Mouse (Mus musculus): ENCODE results near the gene Gria2. TPM values are rescaled to one million over a fixed set of nuclear protein-coding genes. Genes with fewer than 3 reads are reported as not detected.

Gene Gria2
- polyA plus RNA-seq, 2 experiments = 0.03 TPM; not detected in 1

GRCm38 (mm10) chr3:80797935-80798334, 4.7 kb downstream of the Gria2 start:
- no peak overlapping the region for H3K9ac ChIP-seq (replicated peaks)
- H3K9me3 ChIP-seq (ENCODE audit: control insufficient read depth, low read length) = no peaks in the 10 kb centered on the region
- no peaks in the 10 kb centered on the region for H3K4me1 ChIP-seq (replicated peaks; ENCODE audit: control insufficient read depth in 2 of 2, insufficient read depth in 2 of 2, low read length in 1 of 2)
- TF ChIP-seq EP300 (IDR thresholded peaks at IDR 0.05; ENCODE audit: low read depth) = no peak
- no peak for TF ChIP-seq CTCF (IDR thresholded peaks at IDR 0.05; ENCODE audit: low read depth)
- ATAC-seq (ENCODE audit: insufficient read depth) = no peak
- no peak for DNase-seq (ENCODE audit: low read depth in 3 of 3, low spot score in 3 of 3)
- peaks cover 10% of the 10 kb centered on the region for H3K27me3 ChIP-seq (ENCODE audit: control insufficient read depth, insufficient read depth, low read length)
- H3K27ac ChIP-seq = no peak overlapping the region
- no peak overlapping the region for H3K4me2 ChIP-seq (ENCODE audit: low read depth)
- no peaks in the 10 kb centered on the region for H3K36me3 ChIP-seq (replicated peaks; ENCODE audit: control insufficient read depth, insufficient read depth, low read depth)
- WGBS (ENCODE audit: insufficient replicate concordance) = 44% methylated on average over 1 of the region's 1 CpGs
- H3K4me3 ChIP-seq (ENCODE audit: insufficient read depth in 1 of 2, low read depth in 2 of 2, low read length in 2 of 2) = no peak overlapping the region

DNA sequence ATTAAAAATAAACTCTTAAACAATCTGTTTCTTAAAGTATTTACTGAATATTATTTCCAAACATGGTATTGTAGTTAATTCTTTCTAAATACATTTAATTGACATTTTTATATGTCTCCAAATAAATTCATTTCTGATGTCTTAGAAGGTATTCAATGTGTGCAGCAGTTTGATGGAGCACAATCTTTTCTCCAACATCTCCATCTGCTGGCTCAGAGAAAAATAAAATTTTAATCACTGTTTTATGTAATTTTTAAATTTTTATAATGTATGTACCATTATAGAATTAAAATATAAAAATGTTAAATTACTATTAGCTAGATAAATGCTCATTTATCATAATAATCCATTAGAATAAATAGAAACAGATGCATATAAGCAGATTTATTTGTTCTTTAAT, 5.9 kb downstream of the Gria2 start:
- Histone ChIP-seq H3K36me3 (replicated peaks; ENCODE audit: control insufficient read depth, insufficient read depth, low read depth) (no peaks in the 10 kb centered on the region), H3K9me3 (ENCODE audit: control insufficient read depth, low read length) (no peaks in the 10 kb centered on the region), H3K27me3 (ENCODE audit: control insufficient read depth, insufficient read depth, low read length) (peaks cover 10% of the 10 kb centered on the region), H3K9ac (replicated peaks) (no peak overlapping the region), H3K27ac (no peak overlapping the region), H3K4me3 (ENCODE audit: insufficient read depth in 1 of 2, low read depth in 2 of 2, low read length in 2 of 2) (no peak overlapping the region), H3K4me2 (ENCODE audit: low read depth) (no peak overlapping the region), H3K4me1 (replicated peaks; ENCODE audit: control insufficient read depth in 2 of 2, insufficient read depth in 2 of 2, low read length in 1 of 2) (no peaks in the 10 kb centered on the region)
- no peak for ATAC-seq (ENCODE audit: insufficient read depth)
- no peak for TF ChIP-seq EP300 (IDR thresholded peaks at IDR 0.05; ENCODE audit: low read depth)
- TF ChIP-seq CTCF (IDR thresholded peaks at IDR 0.05; ENCODE audit: low read depth) = no peak
- DNase-seq (ENCODE audit: low read depth in 3 of 3, low spot score in 3 of 3) = no peak

- Histone ChIP-seq H3K4me3 (ENCODE audit: insufficient read depth in 1 of 2, low read depth in 2 of 2, low read length in 2 of 2) (no peak overlapping the region), H3K4me2 (ENCODE audit: low read depth) (no peak overlapping the region), H3K27ac (no peak overlapping the region), H3K36me3 (replicated peaks; ENCODE audit: control insufficient read depth, insufficient read depth, low read depth) (no peaks in the 10 kb centered on the region), H3K4me1 (replicated peaks; ENCODE audit: control insufficient read depth in 2 of 2, insufficient read depth in 2 of 2, low read length in 1 of 2) (no peaks in the 10 kb centered on the region), H3K9me3 (ENCODE audit: control insufficient read depth, low read length) (no peaks in the 10 kb centered on the region), H3K9ac (replicated peaks) (no peak overlapping the region), H3K27me3 (ENCODE audit: control insufficient read depth, insufficient read depth, low read length) (0 out of 2 replicates have a peak, but pooled peaks cover under 1% of the 10 kb centered on the region)
- TF ChIP-seq EP300 (IDR thresholded peaks at IDR 0.05; ENCODE audit: low read depth) (no peak), CTCF (IDR thresholded peaks at IDR 0.05; ENCODE audit: low read depth) (no peak)
- WGBS (ENCODE audit: insufficient replicate concordance) = 57% methylated on average over 2 of the region's 2 CpGs
- DNase-seq (ENCODE audit: low read depth in 3 of 3, low spot score in 3 of 3) = no peak
- no peak for ATAC-seq (ENCODE audit: insufficient read depth)
Measured at GRCm38 (mm10) chr3:80795284-80795683, 7.4 kb downstream of the Gria2 start.

GRCm38 (mm10) chr3:80787116-80787744, 15.4 kb downstream of the Gria2 start:
- WGBS (ENCODE audit: insufficient replicate concordance) = 65% methylated on average over 3 of the region's 3 CpGs
- Histone ChIP-seq H3K4me3 (ENCODE audit: insufficient read depth in 1 of 2, low read depth in 2 of 2, low read length in 2 of 2) (no peak overlapping the region), H3K4me1 (replicated peaks; ENCODE audit: control insufficient read depth in 2 of 2, insufficient read depth in 2 of 2, low read length in 1 of 2) (no peaks in the 10 kb centered on the region), H3K4me2 (ENCODE audit: low read depth) (no peak overlapping the region), H3K27me3 (ENCODE audit: control insufficient read depth, insufficient read depth, low read length) (no peaks in the 10 kb centered on the region), H3K27ac (no peak overlapping the region), H3K36me3 (replicated peaks; ENCODE audit: control insufficient read depth, insufficient read depth, low read depth) (no peaks in the 10 kb centered on the region), H3K9me3 (ENCODE audit: control insufficient read depth, low read length) (no peaks in the 10 kb centered on the region), H3K9ac (replicated peaks) (no peak overlapping the region)
- ATAC-seq (ENCODE audit: insufficient read depth) (no peak), DNase-seq (ENCODE audit: low read depth in 3 of 3, low spot score in 3 of 3) (no peak)
- TF ChIP-seq CTCF (IDR thresholded peaks at IDR 0.05; ENCODE audit: low read depth) (no peak), EP300 (IDR thresholded peaks at IDR 0.05; ENCODE audit: low read depth) (no peak)

DNA sequence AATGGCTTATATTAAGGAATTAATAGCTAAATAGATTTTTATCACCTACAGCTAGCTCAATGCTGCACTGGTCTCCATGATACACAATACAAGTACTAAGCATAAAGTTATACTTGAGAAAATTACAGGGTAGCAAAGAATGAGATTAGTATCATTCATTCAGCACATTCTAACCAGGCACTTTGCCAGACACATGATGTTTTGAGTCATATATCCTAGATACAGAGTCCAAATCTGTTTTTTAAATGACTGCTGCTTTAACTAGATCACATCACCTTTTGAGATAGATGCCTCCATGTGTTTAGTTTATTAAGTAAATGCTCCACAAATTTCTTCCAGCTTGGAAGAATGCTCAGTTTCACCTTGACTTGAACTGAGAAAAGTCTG, 21.5 kb downstream of the Gria2 start:
- no peak for DNase-seq (ENCODE audit: low read depth in 3 of 3, low spot score in 3 of 3)
- ATAC-seq (ENCODE audit: insufficient read depth) = no peak
- Histone ChIP-seq H3K4me2 (ENCODE audit: low read depth) (no peak overlapping the region), H3K27me3 (ENCODE audit: control insufficient read depth, insufficient read depth, low read length) (no peaks in the 10 kb centered on the region), H3K27ac (no peak overlapping the region), H3K9me3 (ENCODE audit: control insufficient read depth, low read length) (no peaks in the 10 kb centered on the region), H3K4me3 (ENCODE audit: insufficient read depth in 1 of 2, low read depth in 2 of 2, low read length in 2 of 2) (no peak overlapping the region), H3K36me3 (replicated peaks; ENCODE audit: control insufficient read depth, insufficient read depth, low read depth) (no peaks in the 10 kb centered on the region), H3K9ac (replicated peaks) (no peak overlapping the region), H3K4me1 (replicated peaks; ENCODE audit: control insufficient read depth in 2 of 2, insufficient read depth in 2 of 2, low read length in 1 of 2) (no peaks in the 10 kb centered on the region)
- TF ChIP-seq EP300 (IDR thresholded peaks at IDR 0.05; ENCODE audit: low read depth) = no peak
